Mouse (Mus musculus) kidney, postnatal 4 days (tissue): Measurements from ENCODE around the gene Dnmt3b.
"Not testable (repeated sequence)": the region's sequence is repeated elsewhere in the genome, so short reads cannot be mapped to it uniquely, and the experiment has no call there.

ENCODE experiments used
- DNase-seq, 2 experiments: peaks; one replicate each; pipeline ENCODE4 v3.0.0; 2021; ENCODE audit warnings: mixed read lengths in 2 of 2

Dnmt3b gene

GRCm38 (mm10) chr2:153638977-153639680 is 10.1 kb upstream of the Dnmt3b start:
- DNase-seq: no peak

- DNase-seq: no peak
Measured at GRCm38 (mm10) chr2:153642496-153642895, 6.8 kb upstream of the Dnmt3b start.

- DNase-seq: no peak
Measured at GRCm38 (mm10) chr2:153642999-153643398, 6.3 kb upstream of the Dnmt3b start.

- DNase-seq: no peak
Measured at GRCm38 (mm10) chr2:153648773-153649297, 415 bp upstream of the Dnmt3b start.

- DNase-seq: peak; percentile 51 to 68
Measured at GRCm38 (mm10) chr2:153650014-153650687, 901 bp downstream of the Dnmt3b start.

GRCm38 (mm10) chr2:153651681-153652080 is 2.4 kb downstream of the Dnmt3b start:
- DNase-seq: no peak

- DNase-seq: not testable (repeated sequence)
Measured at GRCm38 (mm10) chr2:153657659-153658058, 8.4 kb downstream of the Dnmt3b start.

GRCm38 (mm10) chr2:153660616-153661015 is 11.4 kb downstream of the Dnmt3b start:
- DNase-seq: peak; percentile 38 to 47

GRCm38 (mm10) chr2:153665401-153665800 is 16.2 kb downstream of the Dnmt3b start:
- DNase-seq: no peak

GRCm38 (mm10) chr2:153668754-153669376 is 19.6 kb downstream of the Dnmt3b start:
- DNase-seq: peak in 1 of 2 experiments; percentile 15

- DNase-seq: no peak
Measured at GRCm38 (mm10) chr2:153670111-153670510, 20.9 kb downstream of the Dnmt3b start.

GRCm38 (mm10) chr2:153672619-153673018 is 23.4 kb downstream of the Dnmt3b start:
- DNase-seq: no peak

- not testable (repeated sequence) for DNase-seq
Measured at GRCm38 (mm10) chr2:153675364-153675763, 26.1 kb downstream of the Dnmt3b start.

GRCm38 (mm10) chr2:153676944-153677343 is 27.7 kb downstream of the Dnmt3b start:
- no peak for DNase-seq

- DNase-seq: no peak
Measured at GRCm38 (mm10) chr2:153677550-153677949, 28.3 kb downstream of the Dnmt3b start.

- DNase-seq: no peak
Measured at GRCm38 (mm10) chr2:153679959-153680358, 30.7 kb downstream of the Dnmt3b start.

- DNase-seq: not testable (repeated sequence)
Measured at GRCm38 (mm10) chr2:153693413-153693812, 44.2 kb downstream of the Dnmt3b start.

- peak; percentile 72 to 77 for DNase-seq
Measured at GRCm38 (mm10) chr2:153694462-153695085, 45.3 kb downstream of the Dnmt3b start.

- DNase-seq: no peak
Measured at GRCm38 (mm10) chr2:153696352-153696751, 47.1 kb downstream of the Dnmt3b start, which contains the start of gene Dnmt3c. Gene Dnmt3c (plus strand): TSS chr2:153696652.

- DNase-seq: no peak
Measured at GRCm38 (mm10) chr2:153703389-153703788, 54.1 kb downstream of the Dnmt3b start.

GRCm38 (mm10) chr2:153710701-153711330 is 61.6 kb downstream of the Dnmt3b start:
- DNase-seq: peak; percentile 37 to 43

- DNase-seq: no peak
Measured at GRCm38 (mm10) chr2:153712646-153713091, 63.4 kb downstream of the Dnmt3b start.
